Mouse (Mus musculus) gastrocnemius, postnatal 4 days (tissue): Measurements from ENCODE around the gene Ifi47. TPM values are rescaled to one million over a fixed set of nuclear protein-coding genes. Genes with fewer than 3 reads are reported as not detected.
"Not testable (repeated sequence)": the region's sequence is repeated elsewhere in the genome, so short reads cannot be mapped to it uniquely, and the experiment has no call there.

Experiments used
- DNase-seq, 2 experiments: peaks; one replicate each; pipeline ENCODE4 v3.0.0; 2021 to 2022; ENCODE audit warnings: low spot score in 2 of 2, mixed read lengths in 2 of 2
- long read RNA-seq, 2 experiments: library from polyadenylated mRNA; stranded (forward); transcript quantifications; one replicate each; pipeline ENCODE4 v2.0.0; 2021
- total RNA-seq, 2 experiments: library from RNA; stranded (reverse); gene quantifications; 2 replicates each; pipeline ENCODE4 v1.2.3; 2021

Ifi47 gene
- total RNA-seq, result 1 to 10 TPM; 1.6 to 2.1 TPM
- long read RNA-seq, experiment 1, partial matches to known transcripts, result 0 of 4 reads
- long read RNA-seq, experiment 1, other reads (novel, unspliced or antisense), result 0 of 4 reads
- long read RNA-seq, experiment 2, result 0 reads

- not testable (repeated sequence) for DNase-seq
Measured at GRCm38 (mm10) chr11:49076001-49076757, at the start of gene Ifi47. Ifi47 (plus strand) TSS chr11:49076587.

GRCm38 (mm10) chr11:49050064-49050463 lies 26.3 kb upstream of the Ifi47 start:
- DNase-seq, result not testable (repeated sequence)

DNA sequence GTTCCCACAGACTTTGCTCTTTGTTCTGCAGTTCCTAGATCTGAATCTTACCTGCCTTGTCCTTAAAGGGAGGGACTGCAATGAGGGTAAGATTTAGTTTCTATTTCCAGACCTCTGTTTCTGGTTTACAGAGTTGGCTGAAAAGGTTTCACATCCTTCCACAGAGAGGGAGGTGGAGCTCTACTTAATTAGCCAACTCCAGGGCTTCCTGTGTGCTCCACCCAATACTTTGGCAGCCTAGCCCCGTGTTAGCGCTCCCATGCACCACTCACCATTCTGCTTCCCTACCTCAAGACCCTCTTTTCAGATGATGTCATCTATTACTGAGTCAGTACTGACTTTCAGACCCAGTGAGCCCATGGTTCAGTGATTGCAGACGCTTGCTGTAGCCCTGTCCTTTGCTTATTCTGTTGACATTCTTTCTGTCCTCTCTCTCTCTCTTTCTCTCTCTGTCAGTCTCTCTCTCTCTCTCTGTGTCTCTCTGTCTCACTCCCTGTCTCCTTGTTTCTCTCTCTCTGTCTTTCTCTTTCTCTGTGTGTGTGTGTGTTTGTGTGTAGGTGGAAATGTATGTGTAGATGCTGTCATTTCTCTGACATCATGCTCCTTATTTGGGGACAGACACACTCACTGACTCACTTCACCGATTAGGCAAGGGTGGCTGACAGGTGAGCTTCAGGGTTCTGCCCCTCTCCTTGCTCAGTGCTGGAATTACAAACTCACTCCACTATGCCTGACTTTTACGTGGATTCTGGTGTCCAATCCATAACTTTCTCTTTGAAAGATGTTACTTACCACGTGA lies 25.1 kb upstream of the Ifi47 start, which contains the start of gene 9930111J21Rik2:
Gene 9930111J21Rik2 (minus strand): TSS at position 150 of the 799 bp plus-strand sequence.
- DNase-seq, result not testable (repeated sequence)

GRCm38 (mm10) chr11:49051894-49052293 lies 24.5 kb upstream of the Ifi47 start:
- DNase-seq, result not testable (repeated sequence)

GRCm38 (mm10) chr11:49060061-49060460 lies 16.3 kb upstream of the Ifi47 start:
- not testable (repeated sequence) for DNase-seq

DNA sequence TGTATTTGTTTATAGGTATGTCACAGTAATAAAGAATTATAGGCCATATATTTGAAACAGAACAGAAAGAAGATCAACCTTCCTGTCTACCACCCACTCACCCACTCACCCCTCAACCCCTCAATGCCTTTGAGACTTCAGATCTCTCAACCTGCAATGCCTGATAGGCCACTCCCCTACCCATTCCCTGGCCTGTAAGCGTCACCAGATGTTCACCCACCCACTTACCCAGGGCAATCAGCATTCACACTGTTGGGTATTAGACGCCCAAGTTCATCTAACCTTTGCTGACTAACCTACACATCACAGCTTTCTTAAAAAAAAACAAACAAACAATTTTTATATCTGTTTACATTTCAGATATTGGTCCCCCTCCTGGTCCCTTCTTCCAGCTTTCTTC lies 14.5 kb upstream of the Ifi47 start:
- not testable (repeated sequence) for DNase-seq

GRCm38 (mm10) chr11:49063713-49064469 lies 12.5 kb upstream of the Ifi47 start, which contains the start of gene Tgtp2:
Tgtp2 (minus strand) TSS chr11:49064206.
- not testable (repeated sequence) for DNase-seq

DNA sequence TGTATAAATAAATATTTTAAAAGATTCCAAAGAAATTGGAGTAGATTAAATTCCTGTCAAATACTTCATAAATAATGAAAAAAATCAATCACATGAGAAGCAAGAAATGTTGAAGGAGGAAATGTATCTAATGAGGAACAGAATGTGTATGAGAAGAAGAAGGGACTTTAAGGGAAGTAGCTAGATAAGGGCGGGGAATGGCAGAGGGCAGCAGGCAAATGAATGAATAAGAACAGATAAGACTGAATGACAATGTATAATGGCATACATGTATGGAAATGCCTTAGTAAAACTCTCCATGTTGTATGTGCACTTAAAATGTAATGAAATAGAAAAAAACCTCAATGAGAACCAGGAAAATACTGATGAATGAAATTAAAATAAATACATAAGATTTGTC lies 8.0 kb upstream of the Ifi47 start:
- DNase-seq, result no peak

DNA sequence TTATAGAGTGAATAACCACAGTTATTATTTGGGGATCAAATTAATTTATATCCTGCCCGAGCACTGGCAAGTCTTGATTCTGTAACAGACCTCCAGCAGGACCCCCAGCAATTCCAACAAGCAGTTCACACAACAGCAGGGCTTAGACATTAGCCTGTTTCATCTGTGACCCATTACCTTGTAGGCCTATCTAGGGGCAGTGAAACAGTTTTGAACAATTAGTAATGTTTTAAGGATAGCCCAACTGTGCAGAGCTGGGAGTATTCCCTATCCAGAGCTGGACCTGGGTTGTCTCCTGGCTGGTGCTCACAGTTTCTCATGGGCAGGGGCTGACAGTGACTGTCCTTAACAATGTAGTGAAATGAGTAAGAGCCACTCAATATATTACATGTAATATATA lies 625 bp downstream of the Ifi47 start:
- DNase-seq, result no peak

DNA sequence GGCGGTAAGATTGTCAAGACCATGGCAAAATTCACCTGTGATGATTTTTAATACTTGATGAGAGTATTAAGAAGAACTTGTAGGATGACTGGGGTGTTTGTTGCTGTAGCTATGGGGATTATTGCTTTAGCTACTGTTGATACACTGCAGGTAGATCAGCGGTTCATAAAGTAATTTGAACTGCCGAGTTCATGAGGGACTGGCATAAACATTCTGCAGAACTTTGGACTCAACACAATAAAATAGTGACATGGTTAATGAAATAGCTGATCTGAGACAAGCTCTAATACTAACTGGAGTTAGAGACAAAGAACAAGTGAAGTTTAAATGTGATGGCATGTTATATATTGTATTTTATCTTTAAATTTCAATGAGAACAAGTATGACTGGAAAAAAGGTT lies 2.3 kb downstream of the Ifi47 start:
- DNase-seq, result no peak

DNA sequence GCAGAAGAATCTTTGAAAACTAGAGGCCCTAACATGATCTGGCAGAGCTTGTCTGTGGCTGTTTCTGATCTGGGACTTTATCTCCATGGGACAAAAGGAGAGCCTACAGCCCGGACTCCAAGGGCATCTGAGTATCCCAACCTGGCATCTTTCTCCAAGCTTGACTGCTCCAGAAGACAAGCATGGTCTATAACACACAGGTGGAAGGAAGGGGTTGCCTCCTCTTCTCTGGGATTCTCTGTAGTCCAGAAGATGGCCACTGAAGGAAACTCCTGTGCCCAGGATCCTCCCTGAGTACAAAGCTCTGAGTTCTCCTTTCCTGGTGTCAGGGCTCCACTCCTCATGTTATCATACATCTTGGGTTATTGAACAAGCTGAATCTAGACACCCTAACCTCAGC lies 4.2 kb downstream of the Ifi47 start:
- no peak for DNase-seq

- DNase-seq, result no peak
Measured at GRCm38 (mm10) chr11:49081356-49081755, 5.0 kb downstream of the Ifi47 start.

GRCm38 (mm10) chr11:49081886-49082285 lies 5.5 kb downstream of the Ifi47 start:
- DNase-seq, result no peak

DNA sequence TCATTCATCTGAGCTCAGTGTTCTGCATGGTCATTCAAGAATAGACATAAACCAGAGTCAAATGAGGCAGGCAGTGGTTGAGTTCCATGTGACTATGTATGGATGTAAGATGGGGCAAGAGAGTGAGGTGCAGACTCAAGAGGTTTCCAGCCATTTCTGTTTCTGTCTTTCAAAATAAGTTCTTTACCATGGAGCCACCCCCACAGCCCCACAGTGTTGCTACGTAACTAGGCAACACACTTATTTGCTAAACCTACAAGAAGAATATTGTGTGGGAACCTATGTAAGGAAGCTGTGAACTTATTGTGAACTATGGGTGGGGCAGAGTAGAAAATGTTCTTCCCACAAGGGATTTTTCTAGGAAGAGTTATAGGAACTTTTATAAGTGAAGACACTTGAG lies 6.8 kb downstream of the Ifi47 start:
- DNase-seq, result no peak

DNA sequence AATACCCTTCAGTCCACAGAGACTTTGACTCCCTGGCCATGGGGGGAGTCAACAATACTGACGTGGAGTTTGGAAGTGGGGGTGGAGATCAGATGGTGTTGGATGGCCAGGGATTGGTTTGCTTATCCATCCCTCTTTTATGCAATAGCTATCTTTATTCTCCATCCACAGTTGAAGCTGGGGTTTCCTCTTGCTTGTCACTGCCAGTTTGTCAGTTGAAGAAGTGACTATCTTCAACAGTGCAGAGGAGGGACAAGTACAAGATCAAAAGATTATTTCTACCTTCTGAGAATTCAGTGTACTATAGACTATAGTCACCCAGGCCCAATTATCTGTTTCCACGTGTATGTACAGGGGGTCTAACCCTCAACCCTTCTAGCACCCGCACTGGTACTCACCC lies 7.4 kb downstream of the Ifi47 start:
- no peak for DNase-seq

GRCm38 (mm10) chr11:49084385-49084784 lies 8.0 kb downstream of the Ifi47 start:
- no peak for DNase-seq

- no peak for DNase-seq
Measured at GRCm38 (mm10) chr11:49084875-49085274, 8.5 kb downstream of the Ifi47 start.

- DNase-seq, result no peak
Measured at GRCm38 (mm10) chr11:49086858-49087361, 10.5 kb downstream of the Ifi47 start.

DNA sequence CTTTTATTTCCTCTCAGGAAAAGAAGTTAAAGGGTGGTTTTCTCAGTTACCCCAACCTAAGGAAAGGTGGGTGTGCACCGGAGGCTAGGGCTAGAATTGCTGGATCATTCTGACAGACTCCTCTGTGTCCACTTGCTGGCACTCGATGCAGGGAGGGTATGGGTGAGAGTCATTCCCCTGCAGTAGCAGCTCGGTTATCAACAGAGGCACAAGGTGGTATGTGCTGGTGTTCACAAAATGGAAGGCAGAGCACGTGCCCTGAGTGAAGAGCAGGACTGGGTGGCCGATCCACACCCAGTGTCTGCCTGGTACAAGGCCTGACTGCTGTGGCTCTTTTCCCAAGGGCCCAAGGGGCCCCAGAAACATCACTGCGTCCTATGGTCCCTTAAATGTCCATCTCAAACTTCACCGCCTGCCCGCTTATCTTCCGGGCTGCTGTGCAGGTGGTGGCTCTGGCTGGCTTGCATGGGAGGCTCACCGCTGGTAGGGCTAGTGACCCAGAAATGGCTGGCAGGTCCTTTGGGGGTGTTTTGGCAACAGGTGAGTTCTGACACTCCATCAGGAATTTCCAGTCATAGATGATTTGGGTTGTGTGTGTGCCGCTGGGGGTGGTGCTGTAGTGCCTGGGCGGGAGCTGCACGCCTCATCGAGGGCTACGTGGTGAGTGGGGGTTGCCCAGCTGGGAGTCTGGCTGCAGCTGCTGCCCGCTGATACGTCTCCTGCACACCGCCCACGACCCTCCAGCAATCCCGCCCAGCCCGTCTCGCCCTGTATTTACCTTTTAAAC lies 11.6 kb downstream of the Ifi47 start:
- no peak for DNase-seq

DNA sequence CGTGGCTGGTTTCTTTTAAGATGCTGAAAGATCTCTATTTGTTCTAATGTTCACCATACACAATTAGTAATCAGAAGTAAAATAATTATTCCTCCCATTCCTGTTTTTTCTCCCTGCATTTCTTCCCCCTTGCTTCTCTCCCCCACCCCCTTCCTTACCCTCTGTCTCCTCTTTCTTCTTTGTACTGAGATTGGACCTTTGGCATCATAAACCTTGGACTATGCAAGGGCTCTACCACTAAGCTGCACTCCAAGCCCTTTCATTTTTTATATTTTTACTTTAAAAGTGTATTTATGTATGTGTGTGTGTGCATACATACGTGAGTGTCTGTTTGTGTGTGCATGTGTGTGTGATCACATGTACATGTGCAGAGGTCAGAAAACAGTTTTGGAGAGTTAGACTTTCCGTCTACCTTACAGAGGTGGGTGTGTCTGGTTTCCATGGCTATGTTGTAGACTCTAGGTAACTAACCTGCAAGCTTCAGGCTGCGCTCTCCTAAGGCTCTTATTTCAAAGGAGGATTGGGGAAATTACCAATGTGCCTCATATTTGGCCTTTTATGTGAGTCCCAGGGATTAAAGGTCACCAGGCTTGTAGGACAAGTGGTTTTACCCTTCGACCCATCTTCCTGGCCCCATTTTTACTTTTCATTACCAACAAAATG lies 12.7 kb downstream of the Ifi47 start:
- DNase-seq, result no peak
